Mouse (Mus musculus) small intestine, adult 2 months (tissue): ENCODE measurements around the gene Vstm4.

ENCODE experiments used
- CTCF ChIP-seq: fragments of 200-500 bp; IDR thresholded peaks from 2 replicates; pipeline ENCODE4 v1.5.1; 2012; ENCODE audit warnings: low read depth, mild to moderate bottlenecking, control low read depth, inconsistent platforms, low read length, moderate library complexity, mixed read lengths; ENCODE audit not compliant: insufficient replicate concordance, insufficient read length; ENCODE audit errors: extremely low read depth
- POLR2A ChIP-seq: fragments of 200-500 bp; IDR thresholded peaks from 2 replicates; pipeline ENCODE4 v1.6.1; 2012; ENCODE audit warnings: low read depth, mild to moderate bottlenecking, control low read depth, inconsistent platforms, low read length, moderate library complexity

DNA sequence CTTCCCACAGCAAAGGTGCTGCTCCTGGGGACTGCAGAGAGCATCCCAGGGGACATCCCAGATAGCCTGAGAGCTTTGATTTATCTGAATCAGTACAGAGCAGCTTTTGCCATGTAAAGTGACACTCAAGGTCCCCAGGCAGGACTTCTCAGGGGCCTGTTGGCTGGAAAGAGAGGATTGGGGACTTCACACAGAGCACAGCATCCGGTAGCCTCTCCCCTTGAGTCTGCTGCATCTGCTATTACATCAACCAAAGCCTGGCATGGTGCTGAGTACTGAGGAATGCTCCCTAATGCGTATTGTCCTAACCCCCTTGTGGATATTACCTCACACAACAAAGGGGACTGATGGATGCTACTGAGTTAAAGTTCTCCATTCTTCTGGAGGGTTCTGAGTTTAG, 5.1 kb downstream of the Vstm4 start:
- TF ChIP-seq CTCF = no peak
- no peak for TF ChIP-seq POLR2A
